Mouse (Mus musculus): ENCODE measurements around the gene Slc16a5. TPM values are rescaled to one million over a fixed set of nuclear protein-coding genes. Genes with fewer than 3 reads are reported as not detected.

Gene Slc16a5
- total RNA-seq, 2 experiments from 2014 or later, result not detected

- DNase-seq, result no peak
- intact Hi-C loops (cut with DNase I), result no loop called here
These were observed 48.8 kb downstream of the Slc16a5 start for GRCm38 (mm10) chr11:115511121-115511520.

GRCm38 (mm10) chr11:115512004-115512403, 49.7 kb downstream of the Slc16a5 start:
- DNase-seq, result no peak
- intact Hi-C loops (cut with DNase I), result no loop called here

- peak; percentile 39 to 53 for DNase-seq
- intact Hi-C loops (cut with DNase I), result no loop called here
These were observed 50.3 kb downstream of the Slc16a5 start for GRCm38 (mm10) chr11:115512407-115513183.

GRCm38 (mm10) chr11:115513271-115514237, 51.3 kb downstream of the Slc16a5 start:
- DNase-seq, result peak; percentile 40 to 49
- intact Hi-C loops (cut with DNase I), result loop anchor here (1.0 to 2.0 kb wide), 2 partner anchors 21 to 22 kb away; partner anchors contain the start of gene Nt5c

GRCm38 (mm10) chr11:115514238-115514663, 52.0 kb downstream of the Slc16a5 start, which contains the start of gene Jpt1:
Gene Jpt1, minus strand, starts transcription at chr11:115514387.
- intact Hi-C loops (cut with DNase I), result loop anchor here (1.0 to 2.0 kb wide), 2 partner anchors 21 to 23 kb away; partner anchors contain the start of gene Nt5c
- DNase-seq, result peak; percentile 94 to 98

GRCm38 (mm10) chr11:115515021-115515420, 52.7 kb downstream of the Slc16a5 start:
- intact Hi-C loops (cut with DNase I), result loop anchor here (2.0 kb wide), 1 partner anchor 20 kb away; no protein-coding TSS in a partner anchor
- DNase-seq, result no peak

- intact Hi-C loops (cut with DNase I), result no loop called here
These were observed 54.7 kb downstream of the Slc16a5 start for GRCm38 (mm10) chr11:115516942-115517341.

GRCm38 (mm10) chr11:115518693-115519092, 56.4 kb downstream of the Slc16a5 start:
- intact Hi-C loops (cut with DNase I), result no loop called here
- no peak for DNase-seq

More at GRCm38 (mm10) chr11:115516942-115517341, 54.7 kb downstream of the Slc16a5 start:
- no peak for DNase-seq

- intact Hi-C loops (cut with DNase I), result no loop called here
- no peak for DNase-seq
These were observed 57.3 kb downstream of the Slc16a5 start for GRCm38 (mm10) chr11:115519581-115519980.

GRCm38 (mm10) chr11:115520218-115520617, 57.9 kb downstream of the Slc16a5 start:
- intact Hi-C loops (cut with DNase I), result no loop called here
- DNase-seq, result no peak

- intact Hi-C loops (cut with DNase I), result no loop called here
- DNase-seq, result no peak
These were observed 58.8 kb downstream of the Slc16a5 start for GRCm38 (mm10) chr11:115521080-115521479.

- DNase-seq, result no peak
- intact Hi-C loops (cut with DNase I), result no loop called here
These were observed 60.0 kb downstream of the Slc16a5 start for GRCm38 (mm10) chr11:115522238-115522637.

- intact Hi-C loops (cut with DNase I), result no loop called here
- no peak for DNase-seq
These were observed 60.4 kb downstream of the Slc16a5 start for GRCm38 (mm10) chr11:115522703-115523102.

Small RNA genes lying within 50 kb of the gene (microRNA-seq; reads per million reads assigned to microRNA genes)
- gene Mir3968 (ENCODE audit: borderline number of aligned reads in 2 of 2), result 0 reads per million in 2 experiments

Other genes with a start within 250 kb of the Slc16a5 start
- under 1 TPM; 0.11 to 0.25 TPM for gene Grin2c, start 195.2 kb upstream of the Slc16a5 start, total RNA-seq (2021)
- gene Fdxr, start 185.4 kb upstream of the Slc16a5 start, total RNA-seq (2021), result 1 to 10 TPM; 9.5 to 9.7 TPM
- 1 to 10 TPM; 1.2 TPM for gene Fads6, start 164.8 kb upstream of the Slc16a5 start, total RNA-seq (2021)
- not detected for gene Otop2, start 155.3 kb upstream of the Slc16a5 start, total RNA-seq (2021)
- under 1 TPM in 1 of 2 experiments, not detected in 1; 0.14 TPM for gene Ush1g, start 140.4 kb upstream of the Slc16a5 start, total RNA-seq (2021)
- gene Otop3, start 127.7 kb upstream of the Slc16a5 start, total RNA-seq (2021), result not detected
- gene Hid1, start 94.7 kb upstream of the Slc16a5 start, total RNA-seq (2021), result 1 to 10 TPM; 4.2 to 4.8 TPM
- 1 to 10 TPM; 5.8 to 5.9 TPM for gene Cdr2l, start 80.6 kb upstream of the Slc16a5 start, total RNA-seq (2021)
- gene Mrpl58, start 58.7 kb upstream of the Slc16a5 start, total RNA-seq (2021), result 100 to 1,000 TPM; 134 to 149 TPM
- gene Atp5h, start 42.5 kb upstream of the Slc16a5 start, total RNA-seq (2021), result 1,000 to 10,000 TPM; 2,281 to 2,357 TPM
- 10 to 100 TPM; 27.9 to 28.3 TPM for gene Kctd2, start 42.3 kb upstream of the Slc16a5 start, total RNA-seq (2021)
- gene Trim80, start 21.9 kb upstream of the Slc16a5 start, total RNA-seq (2021), result not detected
- 1 to 10 TPM; 1.5 to 2.4 TPM for gene Armc7, start 13.2 kb downstream of the Slc16a5 start, total RNA-seq (2021)
- 10 to 100 TPM; 13.1 to 14.2 TPM for gene Nt5c, start 29.4 kb downstream of the Slc16a5 start, total RNA-seq (2021)
- 100 to 1,000 TPM; 124 to 143 TPM for gene Jpt1, start 51.9 kb downstream of the Slc16a5 start, total RNA-seq (2021)
- 100 to 1,000 TPM; 165 to 185 TPM for gene Sumo2, start 73.8 kb downstream of the Slc16a5 start, total RNA-seq (2021)
- gene Nup85, start 102.0 kb downstream of the Slc16a5 start, total RNA-seq (2021), result 10 to 100 TPM; 23.5 to 23.8 TPM
- gene Mrps7, start 141.5 kb downstream of the Slc16a5 start, total RNA-seq (2021), result 10 to 100 TPM; 80.1 to 85.7 TPM
- 10 to 100 TPM; 18.0 to 21.3 TPM for gene Gga3, start 141.6 kb downstream of the Slc16a5 start, total RNA-seq (2021)
- gene Mif4gd, start 150.5 kb downstream of the Slc16a5 start, total RNA-seq (2021), result 10 to 100 TPM; 47.3 to 53.8 TPM
- gene Slc25a19, start 165.8 kb downstream of the Slc16a5 start, total RNA-seq (2021), result 10 to 100 TPM; 35.5 to 38.8 TPM
- gene Grb2, start 246.1 kb downstream of the Slc16a5 start, total RNA-seq (2021), result 100 to 1,000 TPM; 102 to 110 TPM

Measured in heart, postnatal 36 days (tissue).